Mouse (Mus musculus) CH12.LX (cell line): ENCODE measurements around the gene Rbm4b.

Experiments used
- CTCF ChIP-seq, 2 experiments: IDR thresholded peaks in 1 of 2; conservative IDR thresholded peaks in 1 of 2; 2 replicates each; pipeline ENCODE4 v1.5.1; 2011 to 2012; ENCODE audit warnings: low read depth in 2 of 2, low read length in 2 of 2, improper control_type of control experiment in 1 of 2, inconsistent platforms in 1 of 2, mild to moderate bottlenecking in 1 of 2, moderate library complexity in 1 of 2
- GABPA ChIP-seq: IDR thresholded peaks from 2 replicates; pipeline ENCODE4 v1.6.1; 2012; ENCODE audit warnings: low read depth, low read length, improper control_type of control experiment, inconsistent platforms; ENCODE audit not compliant: insufficient replicate concordance
- JUND ChIP-seq: conservative IDR thresholded peaks from 2 replicates; pipeline ENCODE4 v1.6.1; 2011; ENCODE audit warnings: low read depth, low read length, improper control_type of control experiment
- MAX ChIP-seq: IDR thresholded peaks from 2 replicates; pipeline ENCODE4 v1.6.1; 2011; ENCODE audit warnings: low read length, improper control_type of control experiment
- POLR2A ChIP-seq: IDR thresholded peaks from 2 replicates; pipeline ENCODE4 v1.6.1; 2011; ENCODE audit warnings: low read depth, mild to moderate bottlenecking, improper control_type of control experiment, low read length
- RCOR1 ChIP-seq: conservative IDR thresholded peaks from 2 replicates; pipeline ENCODE4 v1.6.1; 2012; ENCODE audit warnings: low read depth, mild to moderate bottlenecking, inconsistent platforms, low read length, improper control_type of control experiment
- TCF12 ChIP-seq: IDR thresholded peaks from 2 replicates; pipeline ENCODE4 v1.6.1; 2014; ENCODE audit warnings: low read depth, mild to moderate bottlenecking, inconsistent platforms, low read length, improper control_type of control experiment
- UBTF ChIP-seq: IDR thresholded peaks from 2 replicates; pipeline ENCODE4 v1.6.1; 2012; ENCODE audit warnings: low read depth, mild to moderate bottlenecking, inconsistent platforms, low read length, improper control_type of control experiment, moderate library complexity
- ZC3H11A ChIP-seq: IDR thresholded peaks from 2 replicates; pipeline ENCODE4 v1.6.1; 2012; ENCODE audit warnings: low read depth, mild to moderate bottlenecking, inconsistent platforms, low read length, improper control_type of control experiment

DNA sequence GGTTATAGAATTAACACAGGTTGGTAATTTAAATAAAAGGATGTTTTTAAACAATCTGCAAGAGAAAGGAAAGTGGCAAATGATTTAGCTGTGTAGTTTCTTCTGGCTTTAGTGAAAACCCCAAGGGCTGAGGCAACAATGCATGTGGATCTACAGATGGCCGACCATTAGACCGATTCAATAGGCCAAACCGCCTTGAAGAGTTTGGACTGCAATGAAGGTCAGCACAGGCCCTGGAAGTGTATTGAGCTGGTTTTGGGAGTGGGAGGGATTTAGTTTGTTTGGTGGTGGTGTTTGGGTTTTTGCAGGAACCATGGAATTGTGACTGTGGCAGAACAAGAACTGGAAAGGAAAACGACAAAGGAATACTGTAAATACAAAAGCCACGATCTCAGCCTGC lies 42.8 kb downstream of the Rbm4b start:
- no peak for TF ChIP-seq CTCF (conservative IDR thresholded peaks at IDR 0.05 in 1 of 2, IDR thresholded peaks at IDR 0.05 in 1 of 2; ENCODE audit: low read depth in 2 of 2, low read length in 2 of 2)
- no peak for TF ChIP-seq JUND
- no peak for TF ChIP-seq POLR2A
- TF ChIP-seq UBTF = no peak
- no peak for TF ChIP-seq RCOR1
- TF ChIP-seq TCF12 = no peak
- TF ChIP-seq GABPA = no peak
- no peak for TF ChIP-seq MAX
- no peak for TF ChIP-seq ZC3H11A
